Mouse (Mus musculus) olfactory bulb, adult 2 months (tissue): ENCODE data around the gene Sdhc. TPM values are rescaled to one million over a fixed set of nuclear protein-coding genes. Genes with fewer than 3 reads are reported as not detected.
A peak's percentile ranks its signal among the peaks of the same experiment; 100 is the strongest.
"Not testable (repeated sequence)": the region's sequence is repeated elsewhere in the genome, so short reads cannot be mapped to it uniquely, and the experiment has no call there.

Experiments
- H3K27ac ChIP-seq: fragments of 200-500 bp; 2 replicates; pipeline ENCODE4 v1.5.1; 2012; ENCODE audit warnings: low read depth, low read length; ENCODE audit not compliant: insufficient read depth
- H3K4me1 ChIP-seq: fragments of 200-500 bp; 2 replicates; pipeline ENCODE4 v1.6.1; 2012; ENCODE audit warnings: low read length; ENCODE audit not compliant: control insufficient read depth, insufficient read depth
- H3K4me3 ChIP-seq: fragments of 200-500 bp; 2 replicates; pipeline ENCODE4 v1.5.1; 2012; ENCODE audit warnings: mild to moderate bottlenecking, low read depth, low read length, moderate library complexity; ENCODE audit not compliant: insufficient read depth
- CTCF ChIP-seq: fragments of 200-500 bp; IDR thresholded peaks from 2 replicates; pipeline ENCODE4 v1.5.1; 2012; ENCODE audit warnings: low read depth, mild to moderate bottlenecking, low read length, moderate library complexity; ENCODE audit not compliant: insufficient read depth
- POLR2A ChIP-seq: fragments of 200-500 bp; IDR thresholded peaks from 2 replicates; pipeline ENCODE4 v1.6.1; 2012; ENCODE audit warnings: mild to moderate bottlenecking, low read depth, low read length, moderate library complexity; ENCODE audit not compliant: insufficient read depth
- WGBS: fragments of 180-500 bp; shearing (Covaris S2); methylation state at CpG from one replicate; pipeline ENCODE4 v1.1.7; 2018; 5-methylcytosine and 5-hydroxymethylcytosine counted together
- polyA plus RNA-seq: library from polyadenylated mRNA; stranded (reverse); fragments of >200 nt; gene quantifications from 2 replicates; pipeline ENCODE4 v1.2.4, GENCODE M21; 2012; ENCODE audit warnings: low replicate concordance; ENCODE audit not compliant: missing spikeins, insufficient read depth, insufficient read length

Sdhc gene
- polyA plus RNA-seq, 1 experiment: not detected

GRCm38 (mm10) chr1:171096110-171096964 is 54.1 kb downstream of the Sdhc start:
- TF ChIP-seq CTCF (no peak), POLR2A (no peak)
- Histone ChIP-seq H3K4me1 (0 out of 2 replicates have a peak, but pooled peaks cover 4% of the 10 kb centered on the region), H3K4me3 (no peak overlapping the region), H3K27ac (no peak overlapping the region)
- WGBS: 24% methylated on average over 10 of the region's 10 CpGs

DNA sequence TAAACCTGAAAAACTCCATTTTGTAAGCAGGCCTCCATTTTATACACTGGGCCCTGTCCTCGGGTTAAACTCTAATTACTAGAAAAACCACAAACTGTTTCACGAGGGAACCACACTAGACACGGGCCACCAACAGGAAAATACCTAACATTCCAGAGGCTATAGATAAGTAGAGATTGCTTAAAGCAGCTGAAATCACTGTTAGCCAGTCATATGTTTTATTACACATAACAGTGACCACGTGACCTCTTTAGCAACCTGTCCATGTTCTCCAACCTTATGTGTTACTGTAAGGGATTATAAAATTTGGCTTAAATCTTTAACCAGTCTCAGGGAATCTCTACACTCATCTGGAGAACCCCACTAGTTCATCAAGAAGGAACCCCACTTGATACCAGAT is 56.0 kb downstream of the Sdhc start:
- WGBS: 92% methylated on average over 4 of the region's 4 CpGs
- Histone ChIP-seq H3K4me1 (0 out of 2 replicates have a peak, but pooled peaks cover 4% of the 10 kb centered on the region), H3K27ac (no peak overlapping the region), H3K4me3 (no peak overlapping the region)
- no peak for TF ChIP-seq CTCF
- no peak for TF ChIP-seq POLR2A

GRCm38 (mm10) chr1:171090761-171091160 is 59.6 kb downstream of the Sdhc start:
- Histone ChIP-seq H3K4me1 (peaks cover 3% of the 10 kb centered on the region), H3K4me3 (no peak overlapping the region), H3K27ac (no peak overlapping the region)
- TF ChIP-seq CTCF (no peak), POLR2A (no peak)
- WGBS: 93% methylated on average over 2 of the region's 2 CpGs

DNA sequence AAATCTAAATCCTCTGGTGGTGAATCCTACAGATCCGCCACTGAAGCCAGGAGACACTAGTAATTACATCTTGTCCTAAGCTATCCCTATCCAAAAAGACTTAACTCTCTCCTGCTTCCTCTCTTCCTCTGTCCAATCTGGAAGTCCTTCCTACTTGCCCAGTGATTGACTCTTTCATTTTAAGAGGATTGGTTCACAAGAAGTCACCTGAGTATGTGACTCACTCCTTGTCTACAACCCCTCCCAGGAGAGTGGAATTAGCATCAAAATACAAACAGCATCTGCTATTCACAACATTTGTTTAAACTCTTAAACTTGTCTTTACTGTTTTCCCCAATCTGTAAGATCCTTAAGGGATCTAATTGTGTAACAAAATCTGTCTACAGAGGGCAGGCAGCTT is 60.5 kb downstream of the Sdhc start:
- TF ChIP-seq POLR2A (no peak), CTCF (no peak)
- H3K27ac ChIP-seq: no peak overlapping the region
- 82% methylated on average over 1 of the region's 1 CpGs for WGBS
- peaks cover 6% of the 10 kb centered on the region for H3K4me1 ChIP-seq
- no peak overlapping the region for H3K4me3 ChIP-seq

GRCm38 (mm10) chr1:171088237-171088869 is 62.0 kb downstream of the Sdhc start:
- WGBS: 10% methylated on average over 10 of the region's 10 CpGs
- not testable (repeated sequence) for H3K4me3 ChIP-seq, H3K4me1 ChIP-seq, H3K27ac ChIP-seq

GRCm38 (mm10) chr1:171085718-171086117 is 64.7 kb downstream of the Sdhc start:
- TF ChIP-seq CTCF (no peak), POLR2A (no peak)

GRCm38 (mm10) chr1:171081512-171082231 is 68.7 kb downstream of the Sdhc start:
- not testable (repeated sequence) for H3K4me3 ChIP-seq
- WGBS: 44% methylated on average over 11 of the region's 17 CpGs

More at GRCm38 (mm10) chr1:171085718-171086117, 64.7 kb downstream of the Sdhc start:
- H3K27ac ChIP-seq: no peak overlapping the region
- H3K4me3 ChIP-seq: peak overlapping the region; percentile 36
- peaks cover 6% of the 10 kb centered on the region for H3K4me1 ChIP-seq
- WGBS: under 1% methylated on average over 26 of the region's 26 CpGs

GRCm38 (mm10) chr1:171079825-171080224 is 70.6 kb downstream of the Sdhc start:
- not testable (repeated sequence) for H3K27ac ChIP-seq, H3K4me1 ChIP-seq, H3K4me3 ChIP-seq
- WGBS: no CpG with 5 or more reads among the region's 43 CpGs

More at GRCm38 (mm10) chr1:171081512-171082231, 68.7 kb downstream of the Sdhc start:
- H3K27ac ChIP-seq, H3K4me1 ChIP-seq: not testable (repeated sequence)

GRCm38 (mm10) chr1:171079345-171079744 is 71.1 kb downstream of the Sdhc start:
- H3K27ac ChIP-seq, H3K4me3 ChIP-seq, H3K4me1 ChIP-seq: not testable (repeated sequence)
- 0% methylated on average over 1 of the region's 35 CpGs for WGBS

DNA sequence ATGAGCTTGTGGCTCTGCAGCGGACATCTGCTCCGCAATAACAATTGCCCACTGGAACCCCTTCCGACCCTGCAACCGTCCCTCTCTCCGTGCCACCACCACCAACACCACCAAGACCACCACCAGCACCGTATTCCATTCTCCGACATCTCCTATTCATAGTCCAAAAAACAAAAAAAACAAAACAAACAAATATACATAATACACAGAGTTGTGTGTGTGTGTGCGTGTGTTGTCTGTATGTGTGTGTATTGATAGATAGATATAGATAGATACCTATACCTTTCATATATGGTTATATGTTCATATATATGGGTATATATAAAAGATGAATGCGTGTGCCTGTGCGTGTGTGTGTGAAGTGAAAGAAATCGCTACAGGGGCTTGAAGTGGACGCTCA is 72.0 kb downstream of the Sdhc start:
- not testable (repeated sequence) for H3K4me1 ChIP-seq, H3K27ac ChIP-seq, H3K4me3 ChIP-seq
- WGBS: 18% methylated on average over 12 of the region's 12 CpGs

DNA sequence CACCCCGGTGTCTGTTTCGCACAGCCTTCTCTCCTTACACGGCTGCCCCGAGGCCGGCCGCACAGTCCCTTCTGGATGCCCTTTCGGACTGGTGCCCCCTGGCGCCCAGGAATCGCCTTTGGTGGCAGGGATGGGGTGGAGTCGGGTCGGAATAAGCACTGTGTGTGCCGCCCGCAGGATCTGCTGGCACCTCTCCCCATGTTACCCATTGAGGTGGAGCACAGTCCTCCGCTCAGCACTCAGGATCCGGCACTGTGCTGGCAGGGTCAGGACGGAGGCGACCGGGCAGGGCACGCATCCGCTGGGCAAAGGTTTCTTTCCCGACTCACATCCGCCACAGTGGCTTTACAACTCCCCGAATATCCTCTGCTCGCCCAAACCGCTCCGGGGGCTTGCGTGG is 72.4 kb downstream of the Sdhc start:
- H3K4me3 ChIP-seq, H3K27ac ChIP-seq, H3K4me1 ChIP-seq: not testable (repeated sequence)
- 1% methylated on average over 19 of the region's 27 CpGs for WGBS

GRCm38 (mm10) chr1:171077192-171077591 is 73.2 kb downstream of the Sdhc start:
- H3K4me1 ChIP-seq, H3K4me3 ChIP-seq, H3K27ac ChIP-seq: not testable (repeated sequence)
- WGBS: 36% methylated on average over 5 of the region's 5 CpGs
